Mouse (Mus musculus): ENCODE data around the gene Mybph. TPM values are rescaled to one million over a fixed set of nuclear protein-coding genes. Genes with fewer than 3 reads are reported as not detected.

Mybph gene
- total and polyA plus RNA-seq, 2 experiments = not detected

DNA sequence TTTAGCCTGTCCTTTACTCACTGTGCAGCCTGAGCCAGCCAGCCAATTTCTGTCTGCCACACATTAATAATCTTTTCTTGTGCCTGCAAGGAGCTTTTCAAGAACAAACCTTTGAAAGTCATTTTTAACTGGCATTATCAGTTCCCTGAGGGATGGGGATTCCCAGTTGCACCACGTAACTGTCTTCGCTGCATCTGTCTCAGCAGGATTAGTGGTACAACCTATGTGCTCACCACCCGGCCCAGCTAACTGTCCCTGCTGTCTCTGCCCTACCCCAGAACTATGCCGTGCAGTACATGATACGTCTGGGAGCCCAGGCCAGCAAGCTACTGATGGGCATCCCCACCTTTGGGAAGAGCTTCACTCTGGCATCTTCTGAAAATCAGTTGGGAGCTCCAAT lies 5.0 kb upstream of the Mybph start:
- no peaks in the 10 kb centered on the region for H3K27me3 ChIP-seq (ENCODE audit: control insufficient read depth, insufficient read depth, low read length)
- WGBS = 93% methylated on average over 5 of the region's 5 CpGs
- no peak for TF ChIP-seq POLR2A (IDR thresholded peaks at IDR 0.05; ENCODE audit: extremely low read depth, insufficient read depth, low read length)
- TF ChIP-seq CTCF (IDR thresholded peaks at IDR 0.05; ENCODE audit: low read depth, low read length) = no peak

GRCm38 (mm10) chr1:134188989-134189729 lies 4.1 kb upstream of the Mybph start:
- H3K27ac ChIP-seq (replicated peaks; ENCODE audit: insufficient read depth, low read depth, low read length) = no peak overlapping the region
- H3K36me3 ChIP-seq (ENCODE audit: control insufficient read depth, insufficient read depth, low read length) = no peaks in the 10 kb centered on the region
- H3K4me1 ChIP-seq (ENCODE audit: control insufficient read depth, insufficient read depth, low read length) = no peaks in the 10 kb centered on the region
- no peak for DNase-seq (ENCODE audit: extremely low read depth, low read depth, low spot score)
- no peak overlapping the region for H3K4me3 ChIP-seq (ENCODE audit: insufficient read depth, low read depth, low read length)
- H3K79me2 ChIP-seq (ENCODE audit: control insufficient read depth, insufficient read depth, low read length) = no peaks in the 10 kb centered on the region
- 36% methylated on average over 12 of the region's 12 CpGs for WGBS
- H3K27me3 ChIP-seq (ENCODE audit: control insufficient read depth, insufficient read depth, low read length) = no peaks in the 10 kb centered on the region
- no peak overlapping the region for H3K9ac ChIP-seq (ENCODE audit: low read depth, low read length)
- TF ChIP-seq CTCF (IDR thresholded peaks at IDR 0.05; ENCODE audit: low read depth, low read length) (no peak), POLR2A (IDR thresholded peaks at IDR 0.05; ENCODE audit: extremely low read depth, insufficient read depth, low read length) (no peak)

More for the DNA sequence above, 5.0 kb upstream of the Mybph start:
- Histone ChIP-seq H3K36me3 (ENCODE audit: control insufficient read depth, insufficient read depth, low read length) (no peaks in the 10 kb centered on the region), H3K4me3 (ENCODE audit: insufficient read depth, low read depth, low read length) (no peak overlapping the region), H3K27ac (replicated peaks; ENCODE audit: insufficient read depth, low read depth, low read length) (no peak overlapping the region), H3K9ac (ENCODE audit: low read depth, low read length) (no peak overlapping the region), H3K4me1 (ENCODE audit: control insufficient read depth, insufficient read depth, low read length) (no peaks in the 10 kb centered on the region), H3K79me2 (ENCODE audit: control insufficient read depth, insufficient read depth, low read length) (no peaks in the 10 kb centered on the region)
- no peak for DNase-seq (ENCODE audit: extremely low read depth, low read depth, low spot score)

DNA sequence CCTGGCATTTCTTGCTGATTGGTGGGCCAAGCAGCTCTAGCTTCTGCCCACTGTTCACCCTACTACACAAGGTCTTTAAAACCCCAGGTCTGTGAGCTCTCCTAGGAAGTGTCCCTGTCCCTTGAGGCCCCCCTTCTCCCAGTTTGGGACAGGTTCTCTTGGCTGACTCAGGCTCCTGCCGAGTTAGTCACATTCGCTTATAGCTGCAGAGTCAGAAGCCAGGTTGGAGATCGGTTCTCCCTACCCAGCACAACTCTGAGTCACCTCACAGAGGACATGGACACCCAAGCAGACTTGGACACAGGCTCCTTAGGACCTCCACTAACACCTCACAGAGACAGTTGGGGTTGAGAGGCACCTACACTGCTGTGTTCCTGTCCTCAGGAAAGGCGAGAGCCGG lies 2.1 kb upstream of the Mybph start:
- WGBS = 93% methylated on average over 5 of the region's 5 CpGs
- Histone ChIP-seq H3K9ac (ENCODE audit: low read depth, low read length) (no peak overlapping the region), H3K4me3 (ENCODE audit: insufficient read depth, low read depth, low read length) (no peak overlapping the region), H3K27me3 (ENCODE audit: control insufficient read depth, insufficient read depth, low read length) (no peaks in the 10 kb centered on the region), H3K27ac (replicated peaks; ENCODE audit: insufficient read depth, low read depth, low read length) (no peak overlapping the region), H3K79me2 (ENCODE audit: control insufficient read depth, insufficient read depth, low read length) (no peaks in the 10 kb centered on the region), H3K36me3 (ENCODE audit: control insufficient read depth, insufficient read depth, low read length) (no peaks in the 10 kb centered on the region), H3K4me1 (ENCODE audit: control insufficient read depth, insufficient read depth, low read length) (no peaks in the 10 kb centered on the region)
- no peak for TF ChIP-seq POLR2A (IDR thresholded peaks at IDR 0.05; ENCODE audit: extremely low read depth, insufficient read depth, low read length)
- no peak for TF ChIP-seq CTCF (IDR thresholded peaks at IDR 0.05; ENCODE audit: low read depth, low read length)
- DNase-seq (ENCODE audit: extremely low read depth, low read depth, low spot score) = no peak

DNA sequence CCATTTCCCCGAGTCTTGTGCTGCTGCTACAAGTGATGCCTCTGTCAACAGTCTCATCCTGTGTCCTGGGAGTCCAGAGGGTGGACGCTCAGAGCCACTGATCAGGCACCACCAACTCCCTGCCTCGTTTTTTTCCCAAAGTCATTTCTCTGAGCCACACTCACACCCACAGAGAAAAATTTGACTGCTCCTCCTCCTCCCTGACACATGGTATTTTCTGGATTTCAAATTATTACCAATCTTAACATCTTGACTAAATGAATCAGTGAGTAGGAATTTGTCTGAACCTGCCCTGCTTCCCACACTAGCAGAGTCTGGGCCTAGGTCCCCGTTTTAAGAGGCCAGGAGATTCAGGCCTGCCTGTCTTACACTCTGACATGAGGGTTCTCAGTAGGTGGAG lies 1.2 kb upstream of the Mybph start:
- Histone ChIP-seq H3K36me3 (ENCODE audit: control insufficient read depth, insufficient read depth, low read length) (no peaks in the 10 kb centered on the region), H3K27ac (replicated peaks; ENCODE audit: insufficient read depth, low read depth, low read length) (no peak overlapping the region), H3K79me2 (ENCODE audit: control insufficient read depth, insufficient read depth, low read length) (no peaks in the 10 kb centered on the region), H3K9ac (ENCODE audit: low read depth, low read length) (no peak overlapping the region), H3K4me1 (ENCODE audit: control insufficient read depth, insufficient read depth, low read length) (no peaks in the 10 kb centered on the region), H3K27me3 (ENCODE audit: control insufficient read depth, insufficient read depth, low read length) (no peaks in the 10 kb centered on the region), H3K4me3 (ENCODE audit: insufficient read depth, low read depth, low read length) (no peak overlapping the region)
- 62% methylated on average over 4 of the region's 4 CpGs for WGBS
- no peak for DNase-seq (ENCODE audit: extremely low read depth, low read depth, low spot score)
- TF ChIP-seq CTCF (IDR thresholded peaks at IDR 0.05; ENCODE audit: low read depth, low read length) = no peak
- TF ChIP-seq POLR2A (IDR thresholded peaks at IDR 0.05; ENCODE audit: extremely low read depth, insufficient read depth, low read length) = no peak

- no peak overlapping the region for H3K4me3 ChIP-seq (ENCODE audit: insufficient read depth, low read depth, low read length)
- TF ChIP-seq POLR2A (IDR thresholded peaks at IDR 0.05; ENCODE audit: extremely low read depth, insufficient read depth, low read length) (no peak), CTCF (IDR thresholded peaks at IDR 0.05; ENCODE audit: low read depth, low read length) (no peak)
- no peaks in the 10 kb centered on the region for H3K36me3 ChIP-seq (ENCODE audit: control insufficient read depth, insufficient read depth, low read length)
- H3K79me2 ChIP-seq (ENCODE audit: control insufficient read depth, insufficient read depth, low read length) = no peaks in the 10 kb centered on the region
- H3K27me3 ChIP-seq (ENCODE audit: control insufficient read depth, insufficient read depth, low read length) = no peaks in the 10 kb centered on the region
- no peak for DNase-seq (ENCODE audit: extremely low read depth, low read depth, low spot score)
- H3K27ac ChIP-seq (replicated peaks; ENCODE audit: insufficient read depth, low read depth, low read length) = no peak overlapping the region
- H3K4me1 ChIP-seq (ENCODE audit: control insufficient read depth, insufficient read depth, low read length) = no peaks in the 10 kb centered on the region
- H3K9ac ChIP-seq (ENCODE audit: low read depth, low read length) = no peak overlapping the region
- 66% methylated on average over 7 of the region's 7 CpGs for WGBS
These were observed 488 bp downstream of the Mybph start for GRCm38 (mm10) chr1:134193674-134194197.
